Mouse (Mus musculus): ENCODE results near the gene Mocs1.

DNA sequence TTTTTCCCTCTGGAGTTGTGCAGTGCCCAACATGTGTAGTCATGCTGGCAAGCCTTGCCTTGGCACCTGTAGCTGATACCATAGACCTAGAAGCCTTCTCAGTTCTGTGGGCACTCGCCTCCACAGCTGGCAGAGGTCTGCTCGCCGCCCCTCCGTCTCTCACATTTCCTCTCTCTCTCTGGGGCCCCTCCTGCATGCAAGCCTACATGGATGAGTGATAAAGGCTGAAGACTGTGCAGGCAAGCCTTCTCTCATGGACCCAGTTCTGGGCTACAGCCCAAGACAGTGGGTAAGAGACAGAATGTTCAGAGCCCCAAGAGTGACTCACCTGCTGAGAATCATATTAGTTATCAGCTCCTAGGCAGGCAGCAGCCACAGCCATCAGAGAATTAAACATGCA is 45.9 kb downstream of the Mocs1 start:
- TF ChIP-seq POLR2A (IDR thresholded peaks at IDR 0.05; ENCODE audit: borderline replicate concordance, extremely low read depth, insufficient read depth, insufficient read length, poor library complexity, severe bottlenecking) (no peak), CTCF (IDR thresholded peaks at IDR 0.05; ENCODE audit: borderline replicate concordance, extremely low read depth, insufficient read depth, insufficient read length) (no peak)
